Mouse (Mus musculus) layer of hippocampus, postnatal 14 days (tissue): ENCODE results near the gene Abcf2. TPM values are rescaled to one million over a fixed set of nuclear protein-coding genes. Genes with fewer than 3 reads are reported as not detected.
A peak's percentile ranks its signal among the peaks of the same experiment; 100 is the strongest.

ENCODE experiments used
- DNase-seq, 2 experiments: peaks; one replicate each; pipeline ENCODE4 v3.0.0; 2021 to 2022; ENCODE audit warnings: low spot score in 2 of 2, mixed read lengths in 1 of 2
- microRNA-seq, 2 experiments: library from miRNA; unstranded; fragments of <30 nt; microRNA quantifications; one replicate each; pipeline ENCODE4 v1.2.0; 2021
- total RNA-seq, 2 experiments: library from RNA; stranded (reverse); gene quantifications; 2 replicates each; pipeline ENCODE4 v1.2.3; 2021

Gene Abcf2
- total RNA-seq, 2 experiments from 2014 or later, result 59.9 to 61.5 TPM

- DNase-seq, result no peak
Observed at GRCm38 (mm10) chr5:24535731-24536130, 41.5 kb downstream of the Abcf2 start.

- DNase-seq, result no peak
Observed at GRCm38 (mm10) chr5:24534292-24534691, 43.0 kb downstream of the Abcf2 start.

- DNase-seq, result no peak
Observed at GRCm38 (mm10) chr5:24533391-24533790, 43.9 kb downstream of the Abcf2 start.

GRCm38 (mm10) chr5:24530042-24530689 lies 47.1 kb downstream of the Abcf2 start:
- DNase-seq, result peak; percentile 94 to 95

- DNase-seq, result no peak
Observed at GRCm38 (mm10) chr5:24527780-24528179, 49.5 kb downstream of the Abcf2 start.

- no peak for DNase-seq
Observed at GRCm38 (mm10) chr5:24526889-24527230, 50.4 kb downstream of the Abcf2 start, which contains the start of gene Gbx1. Gene Gbx1 (minus strand): TSS chr5:24527202.

- DNase-seq, result no peak
Observed at GRCm38 (mm10) chr5:24526190-24526888, 50.9 kb downstream of the Abcf2 start.

GRCm38 (mm10) chr5:24525360-24526189 lies 51.7 kb downstream of the Abcf2 start:
- DNase-seq, result no peak

- DNase-seq, result no peak
Observed at GRCm38 (mm10) chr5:24524522-24524921, 52.7 kb downstream of the Abcf2 start.

GRCm38 (mm10) chr5:24523806-24524205 lies 53.5 kb downstream of the Abcf2 start:
- no peak for DNase-seq

GRCm38 (mm10) chr5:24521366-24521765 lies 55.9 kb downstream of the Abcf2 start:
- DNase-seq, result no peak

Small RNAs within 50 kb of the gene (microRNA-seq; reads per million reads assigned to microRNA genes)
- 1,152 to 1,720 reads per million in 2 experiments for gene Mir671

Other genes with a start within 250 kb of the Abcf2 start
- gene Kcnh2, start 225.9 kb downstream of the Abcf2 start, total RNA-seq, result 10 to 100 TPM; 17.9 to 19.2 TPM
- 1 to 10 TPM; 9.4 to 10.0 TPM for gene Nos3, start 212.7 kb downstream of the Abcf2 start, total RNA-seq
- 1 to 10 TPM; 2.8 to 3.4 TPM for gene Atg9b, start 185.3 kb downstream of the Abcf2 start, total RNA-seq
- gene Abcb8, start 183.8 kb downstream of the Abcf2 start, total RNA-seq, result 10 to 100 TPM; 43.0 to 54.1 TPM
- gene Asic3, start 164.1 kb downstream of the Abcf2 start, total RNA-seq, result under 1 TPM in 1 of 2 experiments, not detected in 1; 0.18 TPM
- 100 to 1,000 TPM; 127 to 133 TPM for gene Cdk5, start 153.9 kb downstream of the Abcf2 start, total RNA-seq
- 10 to 100 TPM; 33.0 to 45.8 TPM for gene Slc4a2, start 153.6 kb downstream of the Abcf2 start, total RNA-seq
- 100 to 1,000 TPM; 113 to 116 TPM for gene Fastk, start 132.2 kb downstream of the Abcf2 start, total RNA-seq
- 10 to 100 TPM; 23.1 to 27.5 TPM for gene Tmub1, start 129.6 kb downstream of the Abcf2 start, total RNA-seq
- 100 to 1,000 TPM; 540 to 568 TPM for gene Agap3, start 125.3 kb downstream of the Abcf2 start, total RNA-seq
- not detected for gene Gbx1, start 50.3 kb downstream of the Abcf2 start, total RNA-seq
- gene Asb10, start 36.5 kb downstream of the Abcf2 start, total RNA-seq, result under 1 TPM; 0.28 to 0.33 TPM
- gene 4931409K22Rik, start 20.7 kb downstream of the Abcf2 start, total RNA-seq, result not detected
- 10 to 100 TPM; 64.3 to 73.2 TPM for gene Chpf2, start 9.3 kb upstream of the Abcf2 start, total RNA-seq
- gene Smarcd3, start 46.9 kb upstream of the Abcf2 start, total RNA-seq, result 100 to 1,000 TPM; 112 to 113 TPM
- gene Nub1, start 108.1 kb upstream of the Abcf2 start, total RNA-seq, result 10 to 100 TPM; 66.5 to 67.0 TPM
- gene Wdr86, start 153.3 kb upstream of the Abcf2 start, total RNA-seq, result 1 to 10 TPM; 1.1 to 4.7 TPM
- 1 to 10 TPM; 2.3 to 3.3 TPM for gene Crygn, start 180.5 kb upstream of the Abcf2 start, total RNA-seq